In genomic region chr11:60111576-60111975, GRCm38 (mm10) we compare ENCODE assay signal across 21 mouse cellular contexts. TPM values are rescaled to one million over a fixed set of nuclear protein-coding genes. Genes with fewer than 3 reads are reported as not detected.
DNase-seq lines count a peak whose midpoint lies in the region; ATAC-seq and TF ChIP-seq lines count a peak whose summit lies in the region.
"Had no signal": no experiment of that assay in that cellular context is flagged by ENCODE, and none has a peak within 500 bp of the region (broad histone marks: within the 10 kb centered on the region; RNA-seq: fewer than 3 reads in every experiment).

No protein-coding gene starts in this region.

- H3K4me3 ChIP-seq in embryonic facial prominence, embryonic 12.5 days: no peak overlapping the region
- no peak overlapping the region for H3K4me3 ChIP-seq in embryonic facial prominence, embryonic 10.5 days
- H3K4me3 ChIP-seq in liver, embryonic 12.5 days: no peak overlapping the region
- H3K4me3 ChIP-seq in liver, embryonic 11.5 days (ENCODE audit: low read depth, low read length): no peak overlapping the region
- no peak overlapping the region for H3K4me3 ChIP-seq in thymus, adult 2 months (ENCODE audit: control insufficient read depth, insufficient read depth, low read length)
- H3K4me3 ChIP-seq: embryonic facial prominence, embryonic 15.5 days; forebrain, embryonic 15.5 days; heart, adult 2 months; hindbrain, embryonic 12.5 days; left cerebral cortex, adult 2 months had no signal

- 88% methylated on average over 2 of the region's 2 CpGs for WGBS in embryonic facial prominence, embryonic 12.5 days
- WGBS in embryonic facial prominence, embryonic 10.5 days: 97% methylated on average over 2 of the region's 2 CpGs
- WGBS in liver, embryonic 12.5 days (ENCODE audit: insufficient replicate concordance): 83% methylated on average over 2 of the region's 2 CpGs
- WGBS in liver, embryonic 11.5 days: 90% methylated on average over 2 of the region's 2 CpGs
- WGBS in thymus, adult 2 months: 94% methylated on average over 2 of the region's 2 CpGs

- H3K27ac ChIP-seq in embryonic facial prominence, embryonic 12.5 days: 0 out of 2 replicates have a peak overlapping the region, but pooled peaks have one; percentile 6
- no peak overlapping the region for H3K27ac ChIP-seq in embryonic facial prominence, embryonic 10.5 days (replicated peaks)
- peak overlapping the region; percentile 93 for H3K27ac ChIP-seq in liver, embryonic 12.5 days
- no peak overlapping the region for H3K27ac ChIP-seq in liver, embryonic 11.5 days (ENCODE audit: low read depth, low read length)
- H3K27ac ChIP-seq in thymus, adult 2 months (ENCODE audit: control insufficient read depth, insufficient read depth, low read length): 0 out of 2 replicates have a peak overlapping the region, but pooled peaks have one; percentile 30
- H3K27ac ChIP-seq: forebrain, embryonic 15.5 days; heart, adult 2 months had no signal

- no peaks in the 10 kb centered on the region for H3K27me3 ChIP-seq in embryonic facial prominence, embryonic 12.5 days
- no peaks in the 10 kb centered on the region for H3K27me3 ChIP-seq in embryonic facial prominence, embryonic 10.5 days (replicated peaks; ENCODE audit: low read depth, poor library complexity, severe bottlenecking)
- H3K27me3 ChIP-seq in liver, embryonic 12.5 days (replicated peaks): no peaks in the 10 kb centered on the region
- no peaks in the 10 kb centered on the region for H3K27me3 ChIP-seq in liver, embryonic 11.5 days (replicated peaks; ENCODE audit: control insufficient read depth, insufficient read depth, low read length)
- H3K27me3 ChIP-seq in thymus, adult 2 months (ENCODE audit: control insufficient read depth, insufficient read depth, low read length): no peaks in the 10 kb centered on the region
- H3K27me3 ChIP-seq: embryonic facial prominence, embryonic 15.5 days; forebrain, embryonic 15.5 days; hindbrain, embryonic 12.5 days had no signal

- H3K9me3 ChIP-seq in embryonic facial prominence, embryonic 12.5 days: no peaks in the 10 kb centered on the region
- no peaks in the 10 kb centered on the region for H3K9me3 ChIP-seq in embryonic facial prominence, embryonic 10.5 days
- no peaks in the 10 kb centered on the region for H3K9me3 ChIP-seq in liver, embryonic 12.5 days (replicated peaks)
- H3K9me3 ChIP-seq in liver, embryonic 11.5 days (ENCODE audit: control insufficient read depth, low read length): no peaks in the 10 kb centered on the region
- H3K9me3 ChIP-seq: embryonic facial prominence, embryonic 15.5 days; forebrain, embryonic 15.5 days; hindbrain, embryonic 12.5 days had no signal

- peaks cover 92% of the 10 kb centered on the region for H3K4me1 ChIP-seq in embryonic facial prominence, embryonic 12.5 days
- H3K4me1 ChIP-seq in embryonic facial prominence, embryonic 10.5 days: peaks cover 97% of the 10 kb centered on the region
- peaks cover 97% of the 10 kb centered on the region for H3K4me1 ChIP-seq in liver, embryonic 12.5 days
- H3K4me1 ChIP-seq in liver, embryonic 11.5 days (replicated peaks; ENCODE audit: control insufficient read depth, insufficient read depth, low read length): peaks cover 82% of the 10 kb centered on the region
- peaks cover 66% of the 10 kb centered on the region for H3K4me1 ChIP-seq in thymus, adult 2 months (replicated peaks; ENCODE audit: control insufficient read depth, insufficient read depth, low read length)

- no peak for TF ChIP-seq CTCF in thymus, adult 2 months (IDR thresholded peaks at IDR 0.05; ENCODE audit: borderline replicate concordance, control insufficient read depth, extremely low read depth, insufficient read depth, low read length, poor library complexity)

- H3K36me3 ChIP-seq in embryonic facial prominence, embryonic 12.5 days: no peaks in the 10 kb centered on the region
- 0 out of 2 replicates have a peak, but pooled peaks cover 3% of the 10 kb centered on the region for H3K36me3 ChIP-seq in embryonic facial prominence, embryonic 10.5 days (replicated peaks)
- H3K36me3 ChIP-seq in liver, embryonic 12.5 days: no peaks in the 10 kb centered on the region
- no peaks in the 10 kb centered on the region for H3K36me3 ChIP-seq in liver, embryonic 11.5 days (ENCODE audit: control insufficient read depth, insufficient read depth, low read length)
- H3K36me3 ChIP-seq in thymus, adult 2 months (ENCODE audit: control insufficient read depth, insufficient read depth, low read length): no peaks in the 10 kb centered on the region
- H3K36me3 ChIP-seq: embryonic facial prominence, embryonic 15.5 days; forebrain, embryonic 15.5 days; hindbrain, embryonic 12.5 days had no signal

- no peak overlapping the region for H3K9ac ChIP-seq in embryonic facial prominence, embryonic 12.5 days
- no peak overlapping the region for H3K9ac ChIP-seq in liver, embryonic 12.5 days
- H3K9ac ChIP-seq in liver, embryonic 11.5 days (ENCODE audit: low read depth, low read length): no peak overlapping the region
- H3K9ac ChIP-seq: embryonic facial prominence, embryonic 15.5 days; forebrain, embryonic 15.5 days; hindbrain, embryonic 12.5 days had no signal

- no peak for DNase-seq in embryonic facial prominence, embryonic 10.5 days (ENCODE audit: low spot score)
- DNase-seq in liver, embryonic 11.5 days (ENCODE audit: low spot score): no peak
- no peak for DNase-seq in thymus, adult 2 months
- DNase-seq in thymus, postnatal 36 days: no peak
- no peak for DNase-seq in cerebellum, postnatal 25 days
- DNase-seq: cerebellum, adult 18-20 months; cerebellum, postnatal 14 days; gastrocnemius, postnatal 14 days; heart, adult 2 months; kidney, adult 8-10 months; kidney, postnatal 10 days; lung, postnatal 10 days; thymus, adult 18-20 months had no signal

- H3K4me2 ChIP-seq in embryonic facial prominence, embryonic 12.5 days (replicated peaks): no peak overlapping the region
- H3K4me2 ChIP-seq in liver, embryonic 12.5 days: no peak overlapping the region
- no peak overlapping the region for H3K4me2 ChIP-seq in liver, embryonic 11.5 days
- H3K4me2 ChIP-seq: embryonic facial prominence, embryonic 15.5 days; forebrain, embryonic 15.5 days; hindbrain, embryonic 12.5 days; midbrain, embryonic 11.5 days had no signal

- ATAC-seq in embryonic facial prominence, embryonic 12.5 days (ENCODE audit: insufficient number of reproducible peaks, insufficient read depth, low FRiP score, low TSS enrichment): no peak
- ATAC-seq in liver, embryonic 12.5 days: no peak
- ATAC-seq in liver, embryonic 11.5 days (replicated peaks; ENCODE audit: low FRiP score): no peak
- ATAC-seq: CD4-positive, CD25-positive, alpha-beta regulatory T cell, adult 4 months; forebrain, embryonic 15.5 days had no signal

- TF ChIP-seq POLR2A in thymus, adult 2 months (IDR thresholded peaks at IDR 0.05; ENCODE audit: control insufficient read depth, extremely low read depth, insufficient read depth, low read length, poor library complexity): no peak

RNA-seq across cellular contexts. Expression of gene Rai1, which starts 6.8 kb away (rescaled TPM):
- polyA plus RNA-seq in embryonic facial prominence, embryonic 12.5 days (2016; fragmentation: Nextera tagmentation; extraction: Ambion mirVana): 35.6 and 36.4 TPM in 2 replicates
- polyA plus RNA-seq in embryonic facial prominence, embryonic 10.5 days (2016; fragmentation: Nextera tagmentation; extraction: Ambion mirVana): 31.0 and 33.8 TPM in 2 replicates
- polyA plus RNA-seq in liver, embryonic 12.5 days (2016; fragmentation: Nextera tagmentation; extraction: Ambion mirVana): 11.3 and 11.6 TPM in 2 replicates
- polyA plus RNA-seq in liver, embryonic 11.5 days (2014; fragmentation: Nextera tagmentation; extraction: Ambion mirVana): 18.6 and 24.2 TPM in 2 replicates
- 205 and 240 TPM in 2 replicates for polyA plus RNA-seq in thymus, adult 2 months (2012; rRNA removed)

Comparison
In these comparisons a context has a peak if more than half of its experiments do, and no peak if none do; other contexts are left out.
1. H3K27ac ChIP-seq: peak in embryonic facial prominence, embryonic 12.5 days (single experiment), liver, embryonic 12.5 days (single experiment) and thymus, adult 2 months (single experiment); none in embryonic facial prominence, embryonic 10.5 days (single experiment) and liver, embryonic 11.5 days (single experiment).